Mouse (Mus musculus) ovary, adult 18-20 months (tissue): ENCODE results near the gene Disc1.
A peak's percentile ranks its signal among the peaks of the same experiment; 100 is the strongest.

Experiments used
- DNase-seq: peaks from one replicate; pipeline ENCODE4 v3.0.0; 2022; ENCODE audit warnings: low spot score, mixed read lengths

Gene Disc1

DNA sequence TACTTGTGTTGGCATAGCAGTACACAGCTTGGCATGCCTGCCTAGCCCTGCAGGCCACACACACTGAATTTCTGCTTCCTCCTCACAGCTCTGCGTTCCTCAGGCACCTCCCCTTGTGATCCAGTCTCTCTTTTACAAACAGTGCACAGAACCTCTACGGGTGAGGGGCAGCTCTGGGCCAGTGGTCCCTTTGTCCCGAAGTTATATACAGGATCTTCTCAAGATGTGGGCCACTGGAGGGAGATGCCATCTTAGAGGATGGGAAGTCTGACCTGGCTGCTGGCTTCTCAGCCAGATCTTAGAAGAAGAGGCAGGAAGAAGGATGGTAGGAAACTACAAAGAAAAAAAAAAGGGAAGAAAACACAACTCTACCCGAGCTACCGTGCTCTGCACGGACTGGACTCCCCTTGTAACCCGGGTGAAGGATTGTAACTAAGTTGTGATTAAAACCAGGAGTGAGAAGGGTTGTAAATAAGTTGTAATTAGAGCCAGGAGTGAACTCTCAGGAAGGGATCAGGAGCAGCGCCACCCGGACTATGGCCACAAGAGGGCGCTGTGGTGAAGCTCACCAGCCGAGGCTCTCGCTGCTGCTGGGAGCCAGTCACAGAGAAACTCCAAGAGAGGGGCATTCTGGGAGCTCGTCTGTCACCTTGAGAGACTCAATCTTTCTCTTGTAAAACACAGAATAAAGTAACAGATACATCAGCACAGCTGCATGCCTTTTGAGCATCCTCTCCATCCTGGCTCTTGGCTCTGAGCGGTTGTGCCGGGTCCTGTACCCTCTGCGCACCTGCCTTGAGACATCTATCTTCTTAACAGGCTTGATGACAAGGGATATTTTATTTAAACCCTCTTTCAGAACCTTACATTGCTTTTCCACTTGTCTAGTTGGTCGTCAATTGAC lies 129.8 kb downstream of the Disc1 start:
- DNase-seq, result peak; percentile 55

DNA sequence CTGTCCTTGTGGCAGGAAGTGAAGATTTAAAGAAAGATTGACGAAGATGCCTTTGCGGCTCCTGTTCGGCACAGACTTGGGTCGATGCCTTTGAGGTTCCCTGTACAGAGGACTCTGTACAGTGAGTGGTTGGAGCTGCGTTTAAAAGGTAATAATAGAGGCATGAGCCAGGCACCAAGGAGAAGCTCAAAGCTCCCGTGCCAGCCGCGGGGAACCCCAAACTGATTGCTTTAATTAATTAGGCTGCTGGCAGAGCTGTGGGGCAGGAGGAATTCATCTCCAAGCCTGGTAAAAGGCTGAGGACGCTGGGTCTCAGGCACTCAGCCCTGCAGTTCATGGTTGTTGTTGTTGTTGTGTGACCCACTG lies 130.4 kb downstream of the Disc1 start:
- DNase-seq, result no peak

DNA sequence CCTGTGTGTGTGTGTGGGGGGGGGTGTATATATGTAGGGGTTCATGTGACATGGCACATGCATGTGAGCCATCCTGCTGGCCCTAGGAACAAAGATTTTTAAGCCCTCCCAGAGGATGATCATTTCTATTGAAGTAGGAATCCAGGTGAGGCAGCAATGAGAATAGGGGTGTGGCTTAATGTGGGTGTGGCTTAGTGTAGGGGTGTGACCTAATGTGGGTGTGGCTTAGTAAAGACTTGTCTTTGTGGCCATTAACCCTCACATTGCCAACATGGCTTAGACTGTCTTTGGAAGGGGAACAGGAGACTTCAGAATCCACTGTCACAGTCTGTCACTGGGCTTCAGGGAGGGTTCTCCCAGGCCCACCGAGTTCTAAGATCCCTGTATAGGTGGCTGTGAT lies 130.9 kb downstream of the Disc1 start:
- DNase-seq, result no peak

DNA sequence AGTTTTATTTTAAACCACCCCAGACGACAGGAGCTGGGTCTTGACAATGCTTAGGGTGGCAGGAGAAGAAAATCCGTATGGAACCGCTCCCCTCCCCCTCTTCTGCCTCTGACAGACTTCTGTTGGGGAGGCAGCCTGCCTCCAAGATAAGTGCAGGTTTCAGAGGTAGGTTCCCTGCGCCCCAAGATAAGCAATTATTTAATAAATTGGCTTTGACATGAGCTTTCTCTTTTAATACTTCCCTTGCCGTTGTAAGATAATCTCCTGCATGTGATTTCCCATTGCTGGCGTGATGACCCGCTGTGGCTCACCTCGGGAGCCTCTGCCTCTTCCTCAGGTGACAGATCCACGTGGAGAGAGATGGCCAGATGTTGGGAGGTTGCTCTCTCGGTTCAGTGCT lies 133.0 kb downstream of the Disc1 start:
- DNase-seq, result no peak

DNA sequence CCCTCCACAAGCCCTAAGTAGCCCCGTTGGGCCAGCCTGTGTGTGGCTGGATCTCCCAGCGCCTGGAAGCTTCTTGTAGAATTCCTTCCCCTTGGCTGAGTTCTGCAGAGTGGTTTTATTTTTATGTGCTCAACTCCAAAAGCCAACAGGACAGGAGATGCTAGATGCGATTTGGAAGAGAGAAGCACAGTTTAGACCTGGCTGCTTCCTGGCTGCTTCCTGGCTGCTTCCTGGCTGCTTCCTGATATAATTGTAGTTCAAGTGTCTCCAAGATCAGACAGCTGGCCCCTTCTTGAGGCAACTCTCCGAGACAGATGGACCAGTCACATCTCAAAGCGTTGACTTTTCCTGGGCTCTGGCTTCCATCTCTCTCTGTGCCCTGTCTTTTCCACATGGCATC lies 139.7 kb downstream of the Disc1 start:
- no peak for DNase-seq

DNA sequence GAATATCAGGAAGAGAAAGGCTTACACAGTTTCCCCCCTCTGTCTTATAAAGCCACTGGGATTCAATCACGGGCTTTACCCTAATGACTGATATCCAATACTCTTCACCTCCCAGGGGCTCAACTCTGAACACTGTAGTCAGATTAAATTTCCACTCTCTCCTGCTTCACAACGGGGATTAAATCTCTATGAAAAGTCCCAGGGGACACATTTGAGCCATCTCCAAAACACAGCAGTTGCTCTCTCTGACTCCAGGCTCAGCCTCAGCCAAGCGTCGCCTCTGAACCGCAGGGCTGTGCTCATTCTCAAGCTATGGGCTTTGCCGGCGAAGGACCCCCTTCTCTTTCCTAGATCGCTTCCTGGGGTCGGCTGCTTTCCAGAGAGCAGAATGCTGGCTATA lies 141.1 kb downstream of the Disc1 start:
- DNase-seq, result no peak

DNA sequence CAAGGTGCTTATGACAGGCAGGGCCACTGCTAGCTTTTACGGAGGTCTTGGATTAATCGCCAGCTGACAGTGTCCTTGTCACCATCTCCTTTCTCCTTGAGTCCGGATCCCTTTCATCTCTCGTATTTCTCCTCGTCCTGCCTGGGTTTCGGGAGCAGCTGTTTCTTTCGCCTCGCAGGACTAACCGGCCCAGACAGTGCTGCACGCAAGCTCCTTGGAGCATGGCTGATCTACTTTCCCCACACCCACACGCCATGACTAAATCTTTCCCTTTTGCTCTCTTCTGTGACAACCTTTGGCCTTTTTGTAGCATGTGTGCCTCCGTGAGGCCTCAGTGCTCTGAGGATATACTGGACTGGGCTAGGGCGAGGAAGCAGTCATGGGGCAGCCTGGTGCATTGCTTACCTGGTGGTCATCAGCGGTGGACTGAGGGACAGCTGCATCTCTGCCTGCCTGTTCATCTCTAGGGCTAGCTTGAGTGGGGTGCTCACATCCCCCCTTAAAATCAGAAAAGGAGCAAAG lies 142.6 kb downstream of the Disc1 start:
- no peak for DNase-seq

DNA sequence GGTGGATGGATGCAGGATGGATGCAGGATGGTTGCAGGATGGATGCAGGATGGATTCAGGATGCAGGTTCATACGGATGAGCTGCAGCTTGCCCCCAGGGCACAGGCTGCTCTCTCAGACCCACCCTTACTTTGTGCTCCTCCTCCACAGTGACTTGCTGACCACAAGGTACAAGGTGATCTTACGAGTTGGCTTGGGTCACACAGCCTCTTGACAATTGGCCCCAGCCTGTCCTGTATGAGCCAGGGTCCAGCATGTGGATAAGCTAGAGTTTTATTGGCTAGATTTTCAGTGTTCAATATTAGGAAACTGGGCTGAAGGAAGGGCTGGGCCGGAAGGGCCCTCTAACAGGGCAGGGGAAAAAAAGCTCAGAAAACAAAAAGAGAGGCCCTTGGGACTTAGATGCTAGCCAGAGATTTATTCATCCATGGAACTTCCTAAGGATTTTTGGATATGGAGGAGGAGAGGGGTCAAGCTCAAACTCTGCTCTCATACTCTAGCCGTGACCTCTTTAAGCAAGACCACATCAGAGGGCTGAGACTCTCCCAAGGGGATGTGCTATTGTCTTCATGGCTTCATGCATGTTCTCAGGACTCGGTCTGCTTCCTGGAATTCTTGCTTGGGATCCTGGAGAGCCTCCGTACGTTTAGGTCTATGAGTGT lies 143.5 kb downstream of the Disc1 start:
- DNase-seq, result no peak

DNA sequence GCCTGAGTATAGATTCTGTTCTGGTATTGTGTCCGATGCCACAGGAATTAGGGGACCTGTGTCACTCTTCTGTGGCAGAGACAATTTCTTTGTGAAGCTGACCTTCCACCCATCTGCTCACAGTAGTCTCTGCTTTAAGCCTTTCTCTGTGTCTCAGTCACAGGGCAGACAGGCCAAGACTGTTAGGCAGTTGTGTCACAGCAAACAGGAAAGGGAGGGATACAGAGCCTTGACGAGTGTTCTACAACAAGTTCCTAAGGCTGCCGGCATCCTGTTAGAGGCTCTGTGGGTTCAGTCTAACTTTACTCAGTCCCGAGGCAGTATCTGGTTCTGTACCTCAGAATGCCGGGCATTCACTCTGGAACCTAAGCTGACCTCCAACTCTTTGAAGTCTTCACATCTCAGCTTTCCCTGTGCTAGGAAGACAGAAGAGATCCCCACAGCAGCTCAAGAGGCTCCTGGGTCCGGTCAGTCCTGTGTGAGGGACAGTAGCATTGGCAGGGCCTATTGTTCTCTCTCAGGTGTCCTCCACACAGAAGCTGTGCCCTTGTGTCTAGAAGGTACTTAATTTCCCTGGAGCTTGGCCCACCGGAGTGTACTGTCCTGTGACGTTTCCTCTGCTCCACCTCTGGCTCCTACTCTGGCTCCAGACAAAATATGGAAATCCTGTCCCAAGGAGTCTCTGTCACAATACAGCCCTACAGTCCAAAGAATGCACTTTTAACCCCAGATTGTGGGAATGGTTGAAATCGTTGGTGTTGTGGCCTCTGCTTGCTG lies 144.6 kb downstream of the Disc1 start:
- DNase-seq, result no peak

DNA sequence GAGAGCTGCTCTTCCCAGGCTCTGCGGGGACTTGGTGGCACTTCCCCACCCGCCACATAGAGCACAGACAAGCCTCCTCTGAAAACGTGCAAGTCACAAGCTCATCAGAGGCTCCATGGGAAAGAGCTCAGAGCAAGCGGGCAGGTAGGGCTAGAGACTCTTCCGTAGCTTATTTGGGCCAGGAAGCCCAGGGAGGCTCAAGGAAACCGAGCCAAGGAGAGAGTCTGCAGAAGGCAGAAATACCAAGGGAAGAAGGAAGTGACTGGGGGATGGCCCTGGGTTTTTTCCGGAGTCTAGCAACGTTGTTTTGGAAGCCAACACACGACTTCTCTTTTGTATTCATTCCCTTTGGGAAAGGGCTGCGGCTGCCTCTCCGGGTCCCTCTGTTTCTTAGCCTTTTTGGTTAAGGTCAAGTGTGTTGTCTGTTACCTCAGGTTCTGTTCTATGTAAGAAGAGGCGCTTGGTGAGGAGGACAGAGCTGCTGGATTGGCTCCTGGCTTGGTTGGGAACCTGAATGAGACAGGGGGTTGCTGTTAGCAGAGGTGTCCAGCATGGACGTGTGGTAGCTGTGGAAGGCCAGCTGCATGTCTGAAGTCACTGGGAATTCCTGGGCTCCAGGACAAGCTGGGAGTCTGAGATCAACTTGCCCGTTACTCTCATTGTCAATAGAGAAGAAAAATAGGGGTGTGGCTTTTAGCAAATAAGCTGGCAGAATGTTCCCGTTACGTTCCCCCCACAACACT lies 145.4 kb downstream of the Disc1 start:
- no peak for DNase-seq

DNA sequence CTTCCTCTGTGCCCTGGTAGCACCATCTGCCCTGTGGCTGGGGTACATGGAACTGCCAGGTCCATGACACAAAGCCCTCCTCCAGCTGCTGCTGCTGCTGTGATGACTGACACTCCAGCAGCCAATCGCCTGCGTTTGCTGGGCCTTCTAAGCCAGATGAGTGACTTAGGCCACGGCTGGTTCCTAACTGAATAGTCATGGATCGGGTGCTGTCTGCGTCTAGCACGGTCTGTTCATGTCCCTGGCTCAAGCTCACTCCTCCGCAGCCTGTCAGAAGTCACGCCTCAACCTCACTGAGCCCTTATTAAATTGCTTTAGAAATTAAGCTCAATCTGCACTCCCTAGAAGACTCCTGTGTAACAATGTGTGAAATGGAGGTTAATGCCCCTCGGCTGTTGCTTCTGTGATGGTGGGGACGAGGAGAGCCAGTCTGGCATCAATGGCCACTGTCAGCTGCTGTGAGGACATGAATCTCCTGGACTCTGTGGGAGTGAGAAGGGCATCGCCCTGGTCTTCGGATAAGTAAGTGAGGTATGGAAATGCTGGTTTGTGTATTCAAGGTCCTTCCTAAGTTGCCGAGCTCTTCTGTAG lies 146.4 kb downstream of the Disc1 start:
- DNase-seq, result no peak

DNA sequence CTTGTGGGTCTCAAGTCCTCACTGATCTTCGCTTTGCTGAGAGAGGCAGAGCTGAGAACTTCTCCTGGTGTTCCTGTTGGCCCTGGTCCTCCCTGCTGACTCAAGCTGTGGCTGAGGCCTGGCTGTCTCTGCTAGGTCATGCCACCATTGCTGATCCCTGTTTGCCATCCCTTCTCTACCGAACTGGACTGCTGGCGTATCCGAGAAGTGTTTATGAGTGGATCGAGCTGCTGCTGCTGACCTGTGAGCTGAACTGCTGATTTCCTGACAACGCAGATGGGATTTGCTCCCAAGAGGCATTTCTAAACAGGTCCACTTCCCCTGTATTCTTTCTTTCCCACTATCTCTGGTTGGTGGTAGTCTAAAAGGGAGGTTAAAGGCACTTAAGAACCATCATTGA lies 147.7 kb downstream of the Disc1 start:
- DNase-seq, result no peak

DNA sequence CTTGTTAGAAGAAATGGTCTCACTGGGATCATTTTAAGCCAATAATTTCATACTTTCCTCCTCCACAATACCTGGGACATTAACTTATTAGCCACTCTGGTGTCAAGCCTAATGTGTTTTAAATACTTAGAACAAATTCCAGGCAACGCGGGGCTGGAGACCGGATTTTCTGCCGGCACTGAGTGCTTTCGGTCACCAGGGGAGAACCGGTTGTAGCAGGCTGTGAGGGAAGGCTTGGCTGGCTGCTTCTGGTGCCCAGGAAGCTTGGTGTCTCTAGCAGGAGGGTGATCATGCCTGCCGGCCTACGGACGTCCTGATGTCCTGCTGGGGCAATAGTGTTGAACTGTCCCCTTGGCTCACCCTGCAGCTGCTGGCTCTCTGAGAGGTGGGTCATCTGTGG lies 149.0 kb downstream of the Disc1 start:
- no peak for DNase-seq

DNA sequence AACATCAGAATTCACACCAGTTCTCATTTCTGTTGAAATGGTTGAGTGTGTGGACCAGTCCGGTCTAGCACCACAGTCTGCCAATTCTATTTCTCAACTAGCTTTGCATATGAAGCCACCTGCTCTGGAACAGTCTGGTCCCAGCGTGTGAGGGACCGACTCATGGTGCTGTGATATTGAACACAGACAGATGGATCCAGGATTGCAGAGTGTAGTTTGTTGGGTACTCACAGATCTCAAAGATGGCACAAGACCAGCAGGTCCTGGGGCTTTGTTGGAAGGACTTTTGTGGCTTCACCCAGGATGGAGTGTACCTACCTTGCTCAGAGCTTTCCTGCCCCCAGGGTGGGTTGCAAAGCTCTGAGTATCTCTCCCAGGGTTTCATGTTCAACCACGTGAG lies 151.6 kb downstream of the Disc1 start:
- DNase-seq, result no peak

DNA sequence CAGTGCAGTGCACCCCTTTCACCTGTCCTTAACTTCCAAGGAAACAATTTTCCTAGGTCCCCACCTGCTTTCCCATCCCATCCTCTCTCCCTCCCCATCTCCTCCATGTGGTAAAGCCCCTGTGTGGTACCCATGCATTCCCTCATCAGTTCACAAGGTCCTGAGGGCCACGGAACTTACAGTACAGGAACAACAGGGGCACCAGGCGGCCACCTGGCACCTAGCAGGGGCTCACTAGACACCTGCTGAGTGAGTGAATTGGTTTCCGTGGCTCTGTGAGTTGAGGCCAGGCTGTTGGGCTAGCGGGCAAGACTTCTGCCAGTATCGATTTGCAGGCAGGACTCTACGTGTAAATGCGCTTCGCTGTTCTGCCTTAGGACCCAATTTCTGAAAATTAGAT lies 152.4 kb downstream of the Disc1 start:
- no peak for DNase-seq

DNA sequence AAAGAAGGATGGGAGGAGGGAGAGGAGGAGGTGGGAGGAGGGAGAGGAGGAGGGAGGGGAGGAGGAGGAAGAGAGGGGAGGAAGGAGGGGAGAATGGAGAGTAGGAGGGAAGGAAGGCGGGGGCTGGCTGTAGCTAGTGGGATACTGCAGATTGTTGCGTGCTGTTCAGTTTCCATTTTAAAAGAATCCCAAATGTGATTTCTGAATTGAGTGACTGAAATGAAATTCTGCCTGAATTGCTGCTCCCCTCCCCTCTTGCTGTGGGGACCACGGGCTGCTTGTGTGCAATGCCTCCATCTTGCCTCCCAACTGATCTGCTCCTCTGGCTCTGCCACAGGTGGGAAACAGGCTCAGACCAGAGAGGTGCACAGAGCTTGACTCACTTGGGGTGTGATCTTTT lies 153.0 kb downstream of the Disc1 start:
- no peak for DNase-seq

DNA sequence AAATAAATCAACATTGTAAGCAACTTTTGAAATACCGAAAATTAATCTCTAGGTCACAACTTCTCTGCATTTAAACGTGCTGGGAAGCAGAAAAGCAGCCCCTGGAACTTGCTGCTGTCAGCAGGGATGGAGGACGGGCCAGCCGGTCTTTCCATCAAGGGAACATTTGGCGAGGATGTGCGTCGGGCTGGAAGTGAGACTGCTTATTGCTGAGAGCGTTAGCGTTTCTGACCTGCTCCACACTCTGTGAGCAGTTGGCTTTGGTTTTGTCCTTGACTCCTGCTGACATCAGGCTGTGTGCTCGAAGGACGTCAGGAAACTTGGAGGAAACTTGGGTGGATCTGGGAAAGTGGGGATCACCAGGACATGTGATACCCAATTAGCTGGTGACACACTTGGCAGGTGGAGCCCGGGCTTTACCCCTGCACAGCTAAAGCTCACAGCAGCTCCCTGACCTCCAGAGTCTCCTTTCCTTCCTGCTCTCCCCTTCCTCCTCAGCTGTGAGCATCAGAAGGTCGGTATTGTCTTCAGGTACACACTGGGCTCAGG lies 158.7 kb downstream of the Disc1 start:
- DNase-seq, result no peak

DNA sequence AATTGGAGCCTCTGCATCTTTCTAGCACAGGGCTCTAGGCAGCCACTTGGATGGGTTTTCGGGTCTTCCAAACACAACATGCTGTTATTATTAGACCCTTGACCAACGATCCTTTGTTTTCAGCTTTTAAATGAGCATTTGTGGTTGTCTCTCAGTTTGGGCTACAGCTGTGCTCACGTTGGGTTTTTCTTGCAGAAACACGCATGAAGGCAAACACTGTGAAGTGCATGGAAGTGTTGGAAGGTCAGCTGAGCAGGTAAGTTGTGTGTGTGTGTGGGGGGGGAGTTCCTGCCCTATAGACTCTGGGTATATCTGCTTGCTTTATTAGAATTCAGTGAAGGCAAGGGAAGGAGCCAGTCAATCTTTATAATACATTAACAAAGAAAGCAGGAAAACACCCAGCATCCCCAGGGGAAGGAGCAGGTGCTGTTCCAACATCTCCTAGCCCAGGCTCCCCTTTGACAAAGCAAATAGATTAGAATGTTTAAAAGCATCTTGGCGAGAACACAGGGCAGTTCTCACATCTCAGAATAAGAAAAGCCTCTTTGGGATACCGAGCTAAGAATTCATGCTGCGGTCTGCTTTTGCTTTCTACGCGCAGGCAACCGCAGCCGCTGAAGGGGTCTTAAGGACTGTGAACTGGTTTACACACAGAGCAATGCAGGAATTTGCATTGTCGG lies 164.0 kb downstream of the Disc1 start:
- no peak for DNase-seq

DNA sequence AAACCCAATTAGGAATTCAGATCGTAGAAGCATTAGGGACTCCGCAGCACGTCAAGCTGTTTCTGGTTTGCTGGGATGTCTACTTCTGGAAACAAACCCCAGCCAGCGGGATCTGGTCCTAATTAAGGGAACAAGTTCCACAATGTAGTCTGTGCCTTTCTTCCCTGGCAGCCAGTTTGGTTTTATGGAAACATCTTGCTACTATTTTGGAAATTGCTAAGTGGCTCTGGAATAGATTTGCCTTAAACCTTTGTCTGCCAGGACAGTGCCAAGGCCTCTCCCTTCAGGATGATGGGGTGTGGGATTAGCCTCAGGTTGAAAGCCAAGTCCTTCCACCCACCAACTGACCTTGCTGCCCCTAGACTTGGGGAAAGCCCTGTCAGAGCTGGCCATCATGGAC lies 164.7 kb downstream of the Disc1 start:
- DNase-seq, result no peak

DNA sequence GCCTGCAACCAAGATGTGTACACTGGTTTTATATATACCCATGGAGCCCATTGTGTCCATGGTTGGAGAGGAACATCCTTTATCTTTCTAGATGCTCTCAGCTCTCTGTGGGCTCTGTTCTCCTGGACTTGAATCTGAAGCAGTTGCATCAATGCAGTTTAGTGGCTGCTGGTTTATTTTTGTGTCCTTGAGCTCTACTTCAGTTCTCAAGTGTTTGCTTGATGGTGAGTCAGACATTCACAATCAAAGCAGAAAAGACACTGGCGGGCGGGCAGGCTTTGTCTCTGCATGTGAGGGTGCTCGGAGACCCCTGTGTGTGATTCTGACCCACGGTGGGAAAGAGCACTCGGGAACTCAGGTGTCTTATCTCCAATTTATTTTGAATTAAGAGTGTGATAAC lies 166.6 kb downstream of the Disc1 start:
- no peak for DNase-seq

DNA sequence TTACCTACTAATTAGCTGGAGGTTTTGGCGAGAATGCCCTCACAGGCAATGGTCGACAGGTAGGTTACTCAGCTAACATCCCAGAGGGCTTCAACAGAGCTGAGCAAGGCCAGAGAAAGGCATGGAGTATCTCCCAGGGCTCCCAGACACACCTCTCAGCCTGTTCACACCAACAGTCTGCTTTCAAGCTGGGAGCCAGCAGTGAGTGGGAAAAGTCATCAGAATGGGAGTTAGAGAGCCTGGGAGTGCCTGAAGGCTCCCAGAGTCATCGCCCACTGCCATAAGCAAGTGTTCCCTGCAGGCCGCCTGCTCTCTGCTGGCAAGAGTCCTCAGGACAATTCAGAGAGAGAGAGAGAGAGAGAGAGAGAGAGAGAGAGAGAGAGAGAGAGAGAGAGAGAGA lies 167.1 kb downstream of the Disc1 start:
- DNase-seq, result no peak
